Mouse (Mus musculus): ENCODE measurements around the gene Fyn. TPM values are rescaled to one million over a fixed set of nuclear protein-coding genes. Genes with fewer than 3 reads are reported as not detected.

Gene Fyn
- total and polyA plus RNA-seq, 2 experiments from 2014 or later: 95.2 to 120 TPM

DNA sequence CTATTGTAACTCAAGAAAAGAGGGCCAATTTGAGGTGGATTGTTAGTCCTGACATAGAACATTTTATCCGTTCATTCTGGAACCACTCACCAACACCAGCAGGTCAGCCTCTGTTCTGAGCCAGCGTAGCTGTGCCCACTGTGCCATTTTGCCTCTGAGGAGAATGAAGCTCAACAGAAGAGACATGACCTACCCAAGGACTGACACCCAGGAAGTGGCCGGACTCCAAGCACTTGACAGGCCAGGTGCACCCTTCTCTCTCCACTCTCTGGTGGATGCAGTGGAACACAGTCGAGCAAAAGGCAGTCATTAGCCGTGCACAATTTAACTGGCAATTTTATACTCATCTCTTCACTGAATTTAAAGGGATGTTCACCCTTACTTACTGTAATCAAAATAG lies 31.5 kb downstream of the Fyn start:
- H3K4me1 ChIP-seq (ENCODE audit: insufficient read depth, low read length): 0 out of 2 replicates have a peak, but pooled peaks cover 4% of the 10 kb centered on the region
- DNase-seq (ENCODE audit: low spot score) (no peak), ATAC-seq (no peak)
- no peak overlapping the region for H3K27ac ChIP-seq
- no peak overlapping the region for H3K9ac ChIP-seq (replicated peaks; ENCODE audit: low read length)
- H3K4me2 ChIP-seq (ENCODE audit: low read depth, low read length): no peak overlapping the region
- no peak for TF ChIP-seq CTCF (IDR thresholded peaks at IDR 0.05; ENCODE audit: low read depth)
- WGBS: 76% methylated on average over 5 of the region's 5 CpGs
- H3K4me3 ChIP-seq (ENCODE audit: low read length): no peak overlapping the region
- no peaks in the 10 kb centered on the region for H3K9me3 ChIP-seq (ENCODE audit: low read length)
- no peaks in the 10 kb centered on the region; the same call in 1 of the 2 replicates for H3K36me3 ChIP-seq (ENCODE audit: insufficient read depth, low read length)
- H3K27me3 ChIP-seq (ENCODE audit: insufficient read depth, low read length): no peaks in the 10 kb centered on the region

DNA sequence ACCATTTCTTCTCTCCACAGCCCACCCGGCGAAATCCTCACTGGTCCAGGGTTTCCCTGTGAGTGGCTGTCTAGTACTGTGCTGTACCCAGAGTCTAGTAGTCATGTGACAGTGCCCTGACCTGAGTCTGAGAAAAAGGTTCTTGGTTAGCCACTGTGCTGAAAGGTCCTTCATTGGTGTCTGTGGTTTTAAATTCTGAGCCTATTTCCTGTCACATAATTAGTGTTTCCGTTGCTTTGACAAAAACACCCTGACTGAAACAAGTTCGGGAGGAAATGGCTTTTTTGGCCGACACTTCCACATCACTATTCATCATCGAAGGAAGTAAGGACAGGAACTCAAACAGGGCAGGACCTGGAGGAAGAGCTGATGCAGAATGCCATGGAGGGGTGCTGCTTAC lies 33.8 kb downstream of the Fyn start:
- no peak for TF ChIP-seq CTCF (IDR thresholded peaks at IDR 0.05; ENCODE audit: low read depth)
- Histone ChIP-seq H3K4me1 (ENCODE audit: insufficient read depth, low read length) (0 out of 2 replicates have a peak, but pooled peaks cover 4% of the 10 kb centered on the region), H3K27me3 (ENCODE audit: insufficient read depth, low read length) (no peaks in the 10 kb centered on the region), H3K4me3 (ENCODE audit: low read length) (no peak overlapping the region), H3K9me3 (ENCODE audit: low read length) (no peaks in the 10 kb centered on the region), H3K36me3 (ENCODE audit: insufficient read depth, low read length) (no peaks in the 10 kb centered on the region), H3K4me2 (ENCODE audit: low read depth, low read length) (no peak overlapping the region), H3K27ac (no peak overlapping the region), H3K9ac (replicated peaks; ENCODE audit: low read length) (no peak overlapping the region)
- ATAC-seq (no peak), DNase-seq (ENCODE audit: low spot score) (no peak)
- 89% methylated on average over 6 of the region's 6 CpGs for WGBS

DNA sequence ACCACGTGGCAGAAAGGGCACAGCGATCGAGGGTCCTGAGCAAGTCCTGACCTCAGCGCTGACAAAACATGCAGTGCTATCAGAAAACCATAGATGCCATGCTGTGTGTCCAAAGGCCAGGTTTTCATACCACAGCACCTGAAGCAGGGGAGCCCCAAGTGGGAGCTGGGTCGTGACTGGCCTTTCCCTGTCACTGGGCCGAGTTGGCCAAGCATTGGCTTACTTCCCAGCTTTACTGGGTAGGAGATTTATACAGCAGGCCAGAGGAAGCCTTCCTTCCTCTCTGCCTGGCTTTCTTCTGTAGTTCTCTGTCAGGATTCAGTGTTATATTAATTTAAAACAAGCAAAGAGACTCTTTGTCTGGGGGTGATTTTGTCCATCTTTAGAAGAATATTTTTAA lies 35.1 kb downstream of the Fyn start:
- 68% methylated on average over 6 of the region's 6 CpGs for WGBS
- H3K9me3 ChIP-seq (ENCODE audit: low read length): no peaks in the 10 kb centered on the region
- peak; percentile 57 for DNase-seq (ENCODE audit: low spot score)
- no peak for ATAC-seq
- no peak overlapping the region for H3K4me3 ChIP-seq (ENCODE audit: low read length)
- no peaks in the 10 kb centered on the region for H3K36me3 ChIP-seq (ENCODE audit: insufficient read depth, low read length)
- H3K9ac ChIP-seq (replicated peaks; ENCODE audit: low read length): no peak overlapping the region
- H3K4me1 ChIP-seq (ENCODE audit: insufficient read depth, low read length): 0 out of 2 replicates have a peak, but pooled peaks cover 4% of the 10 kb centered on the region
- no peak overlapping the region for H3K4me2 ChIP-seq (ENCODE audit: low read depth, low read length)
- H3K27ac ChIP-seq: no peak overlapping the region
- no peaks in the 10 kb centered on the region for H3K27me3 ChIP-seq (ENCODE audit: insufficient read depth, low read length)
- no peak for TF ChIP-seq CTCF (IDR thresholded peaks at IDR 0.05; ENCODE audit: low read depth)

DNA sequence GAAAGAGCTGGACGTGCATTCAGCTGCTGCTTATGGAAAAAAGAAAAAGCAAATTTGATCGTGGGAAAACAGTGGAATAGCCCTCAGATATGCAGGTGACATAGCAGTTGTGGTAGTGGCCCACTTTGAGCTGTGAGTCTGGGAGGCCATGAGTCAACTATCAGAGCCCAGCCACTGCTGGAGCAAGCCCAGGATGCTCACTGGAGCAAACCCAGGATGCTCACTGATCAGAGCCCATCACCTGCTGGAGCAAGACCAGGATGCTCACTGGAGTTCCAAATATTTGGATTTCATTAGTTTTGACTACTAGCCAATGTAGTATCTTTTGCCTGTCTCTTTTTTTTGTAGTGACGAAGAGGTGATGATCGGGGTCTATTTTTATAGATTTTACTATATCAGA lies 35.5 kb downstream of the Fyn start:
- 0 out of 2 replicates have a peak, but pooled peaks cover 4% of the 10 kb centered on the region for H3K4me1 ChIP-seq (ENCODE audit: insufficient read depth, low read length)
- H3K27me3 ChIP-seq (ENCODE audit: insufficient read depth, low read length): no peaks in the 10 kb centered on the region
- no peaks in the 10 kb centered on the region for H3K36me3 ChIP-seq (ENCODE audit: insufficient read depth, low read length)
- ATAC-seq: no peak
- H3K4me3 ChIP-seq (ENCODE audit: low read length): no peak overlapping the region
- no peaks in the 10 kb centered on the region for H3K9me3 ChIP-seq (ENCODE audit: low read length)
- no peak overlapping the region for H3K9ac ChIP-seq (replicated peaks; ENCODE audit: low read length)
- no peak for TF ChIP-seq CTCF (IDR thresholded peaks at IDR 0.05; ENCODE audit: low read depth)
- no peak overlapping the region for H3K27ac ChIP-seq
- H3K4me2 ChIP-seq (ENCODE audit: low read depth, low read length): no peak overlapping the region
- DNase-seq (ENCODE audit: low spot score): no peak
- 73% methylated on average over 4 of the region's 4 CpGs for WGBS

DNA sequence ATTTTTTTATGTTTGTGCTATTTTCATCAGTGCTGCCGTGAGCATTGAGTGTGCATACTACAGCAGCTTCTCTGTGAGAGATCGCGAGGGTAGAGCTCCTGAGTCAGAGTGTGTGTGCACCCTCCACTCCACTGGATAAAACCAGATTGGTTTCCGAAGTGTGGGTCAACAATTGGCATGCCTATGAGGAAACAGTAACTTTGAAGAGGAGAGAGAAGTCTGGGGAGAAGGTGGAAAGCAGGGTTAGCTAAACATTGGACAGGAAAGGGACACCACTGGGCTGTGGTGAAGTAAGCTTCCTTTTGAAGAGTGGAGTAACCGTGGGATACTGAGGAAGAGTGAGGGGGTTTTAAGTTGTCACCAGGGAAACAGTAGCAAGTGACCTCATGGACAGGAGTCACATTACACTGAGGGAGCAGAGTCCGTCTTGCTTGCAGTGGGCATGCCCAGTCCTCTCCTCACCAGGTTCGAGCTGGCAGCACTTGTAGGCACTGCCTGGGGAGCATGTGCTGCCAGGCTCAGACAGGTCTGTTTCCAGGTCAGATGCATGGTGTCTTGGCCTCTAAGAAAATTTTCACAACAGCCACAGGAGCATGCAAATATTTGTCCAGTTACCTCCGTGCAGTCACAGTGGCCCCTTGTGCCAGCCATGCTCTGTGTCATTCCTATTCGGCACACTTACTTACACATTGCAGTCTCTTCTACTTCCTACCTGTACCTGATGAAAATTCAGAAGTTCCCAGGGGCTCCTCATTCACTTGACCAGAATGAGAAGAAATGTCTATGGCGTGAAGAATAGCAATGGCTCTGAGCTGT lies 37.5 kb downstream of the Fyn start:
- Histone ChIP-seq H3K4me3 (ENCODE audit: low read length) (no peak overlapping the region), H3K9ac (replicated peaks; ENCODE audit: low read length) (no peak overlapping the region), H3K4me1 (ENCODE audit: insufficient read depth, low read length) (0 out of 2 replicates have a peak, but pooled peaks cover 4% of the 10 kb centered on the region), H3K9me3 (ENCODE audit: low read length) (no peaks in the 10 kb centered on the region), H3K27ac (0 out of 2 replicates have a peak overlapping the region, but pooled peaks have one; percentile 15), H3K36me3 (ENCODE audit: insufficient read depth, low read length) (no peaks in the 10 kb centered on the region), H3K4me2 (ENCODE audit: low read depth, low read length) (no peak overlapping the region), H3K27me3 (ENCODE audit: insufficient read depth, low read length) (no peaks in the 10 kb centered on the region)
- no peak for TF ChIP-seq CTCF (IDR thresholded peaks at IDR 0.05; ENCODE audit: low read depth)
- ATAC-seq (no peak), DNase-seq (ENCODE audit: low spot score) (no peak)
- WGBS: 61% methylated on average over 10 of the region's 10 CpGs

DNA sequence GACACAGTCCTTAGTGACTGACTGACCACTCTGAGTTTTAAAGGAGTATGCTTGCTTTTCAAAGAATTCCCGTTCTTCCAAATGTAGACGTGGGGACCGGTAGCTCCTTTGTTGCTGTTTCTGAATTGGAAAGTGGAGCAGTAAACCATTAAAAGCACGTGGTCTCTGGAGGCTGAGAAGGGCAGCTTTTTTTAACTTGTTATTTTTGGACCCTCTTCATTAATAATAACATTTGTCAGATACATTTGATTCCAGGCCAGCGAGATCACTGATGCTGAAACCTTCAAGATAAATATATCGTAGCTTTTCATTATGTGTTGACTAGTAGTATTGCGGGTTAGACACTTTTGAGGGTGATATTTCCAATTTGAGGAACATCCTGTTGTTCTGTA lies 38.1 kb downstream of the Fyn start:
- H3K36me3 ChIP-seq (ENCODE audit: insufficient read depth, low read length): no peaks in the 10 kb centered on the region
- no peak for TF ChIP-seq CTCF (IDR thresholded peaks at IDR 0.05; ENCODE audit: low read depth)
- H3K9ac ChIP-seq (replicated peaks; ENCODE audit: low read length): no peak overlapping the region
- H3K9me3 ChIP-seq (ENCODE audit: low read length): no peaks in the 10 kb centered on the region
- H3K4me2 ChIP-seq (ENCODE audit: low read depth, low read length): no peak overlapping the region
- no peak for DNase-seq (ENCODE audit: low spot score)
- H3K4me3 ChIP-seq (ENCODE audit: low read length): no peak overlapping the region
- 0 out of 2 replicates have a peak overlapping the region, but pooled peaks have one; percentile 15 for H3K27ac ChIP-seq
- WGBS: 69% methylated on average over 7 of the region's 7 CpGs
- H3K27me3 ChIP-seq (ENCODE audit: insufficient read depth, low read length): no peaks in the 10 kb centered on the region
- H3K4me1 ChIP-seq (ENCODE audit: insufficient read depth, low read length): 0 out of 2 replicates have a peak, but pooled peaks cover 4% of the 10 kb centered on the region
- no peak for ATAC-seq

DNA sequence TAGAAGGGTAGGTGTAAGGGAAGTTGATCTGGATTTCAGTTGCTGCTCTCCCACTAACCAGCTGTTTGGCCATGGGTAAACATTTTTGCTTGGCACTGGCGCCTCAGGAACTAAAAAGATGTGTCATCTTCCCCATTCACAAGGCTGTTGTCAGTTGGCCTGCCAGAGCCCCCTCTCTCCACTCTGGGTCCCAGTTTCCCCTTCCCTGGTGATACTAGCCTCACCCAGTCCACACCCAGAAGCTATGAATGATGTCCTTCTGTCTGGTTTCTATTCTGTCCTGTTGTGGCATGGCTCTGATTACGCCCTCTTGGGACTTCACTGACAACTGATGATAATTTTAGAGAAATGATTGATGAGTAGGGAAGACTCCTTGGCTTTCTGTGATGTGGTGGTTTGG lies 38.9 kb downstream of the Fyn start:
- 97% methylated on average over 2 of the region's 2 CpGs for WGBS
- 0 out of 2 replicates have a peak, but pooled peaks cover 4% of the 10 kb centered on the region for H3K4me1 ChIP-seq (ENCODE audit: insufficient read depth, low read length)
- H3K9ac ChIP-seq (replicated peaks; ENCODE audit: low read length): no peak overlapping the region

More for the DNA sequence above, 38.9 kb downstream of the Fyn start:
- H3K4me2 ChIP-seq (ENCODE audit: low read depth, low read length): no peak overlapping the region
- no peak for ATAC-seq
- H3K4me3 ChIP-seq (ENCODE audit: low read length): no peak overlapping the region
- H3K9me3 ChIP-seq (ENCODE audit: low read length): no peaks in the 10 kb centered on the region
- no peak overlapping the region for H3K27ac ChIP-seq
- no peak for DNase-seq (ENCODE audit: low spot score)
- no peaks in the 10 kb centered on the region for H3K27me3 ChIP-seq (ENCODE audit: insufficient read depth, low read length)
- no peaks in the 10 kb centered on the region for H3K36me3 ChIP-seq (ENCODE audit: insufficient read depth, low read length)
- no peak for TF ChIP-seq CTCF (IDR thresholded peaks at IDR 0.05; ENCODE audit: low read depth)
